In the genomic region with DNA sequence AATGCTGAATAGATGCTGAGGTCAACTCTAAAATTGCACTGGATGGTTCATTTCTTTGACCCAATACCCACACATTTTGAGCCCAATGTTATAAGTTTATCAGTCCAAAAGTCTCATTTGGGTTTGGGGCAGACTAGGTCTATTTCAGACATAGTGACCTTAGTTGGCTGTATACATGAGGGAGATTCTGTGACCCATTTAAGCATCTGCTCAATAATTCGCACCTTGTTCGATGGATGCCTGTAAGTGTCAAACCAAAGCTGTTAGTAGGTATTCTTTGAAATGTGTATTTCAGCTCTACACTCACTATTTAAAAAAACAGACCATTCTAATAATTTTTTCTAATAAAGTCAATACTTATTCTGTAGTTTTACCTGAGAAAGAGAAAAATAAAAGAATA, we compare ENCODE assay signal across 18 mouse cellular contexts.
DNase-seq lines count a peak whose midpoint lies in the region; ATAC-seq and TF ChIP-seq lines count a peak whose summit lies in the region.
"Had no signal": no experiment of that assay in that cellular context is flagged by ENCODE, and none has a peak within 500 bp of the region (broad histone marks: within the 10 kb centered on the region; RNA-seq: fewer than 3 reads in every experiment).

No protein-coding gene starts in this region.

- H3K27ac ChIP-seq in heart, embryonic 14.5 days (replicated peaks in 1 of 2; ENCODE audit: control insufficient read depth in 1 of 2, insufficient read depth in 1 of 2, low read depth in 2 of 2, low read length in 2 of 2), result no peak overlapping the region
- H3K27ac ChIP-seq in heart, embryonic 10.5 days, result no peak overlapping the region
- peak overlapping the region; percentile 9; the same call in 1 of the 2 replicates for H3K27ac ChIP-seq in heart, postnatal 0 days (ENCODE audit: low read depth)
- H3K27ac ChIP-seq in heart, embryonic 11.5 days (ENCODE audit: low read depth, low read length), result no peak overlapping the region
- H3K27ac ChIP-seq: embryonic facial prominence, embryonic 10.5 days; embryonic facial prominence, embryonic 12.5 days; forebrain, embryonic 13.5 days; forebrain, embryonic 15.5 days had no signal

- H3K9ac ChIP-seq in heart, embryonic 14.5 days (ENCODE audit: low read length), result no peak overlapping the region
- H3K9ac ChIP-seq in heart, postnatal 0 days (replicated peaks; ENCODE audit: low read depth, low read length), result no peak overlapping the region
- no peak overlapping the region for H3K9ac ChIP-seq in heart, embryonic 11.5 days (ENCODE audit: low read depth, low read length)
- H3K9ac ChIP-seq: embryonic facial prominence, embryonic 12.5 days; forebrain, embryonic 13.5 days; forebrain, embryonic 15.5 days; forebrain, postnatal 0 days had no signal

- H3K9me3 ChIP-seq in heart, embryonic 14.5 days (ENCODE audit: control insufficient read depth, low read length), result no peaks in the 10 kb centered on the region
- H3K9me3 ChIP-seq in heart, embryonic 10.5 days, result no peaks in the 10 kb centered on the region
- no peaks in the 10 kb centered on the region for H3K9me3 ChIP-seq in heart, postnatal 0 days (replicated peaks; ENCODE audit: control insufficient read depth, low read length)
- no peaks in the 10 kb centered on the region for H3K9me3 ChIP-seq in heart, embryonic 11.5 days (replicated peaks; ENCODE audit: control insufficient read depth, low read length)
- H3K9me3 ChIP-seq: embryonic facial prominence, embryonic 10.5 days; embryonic facial prominence, embryonic 12.5 days; forebrain, embryonic 13.5 days; forebrain, embryonic 15.5 days had no signal

- H3K4me1 ChIP-seq in heart, embryonic 14.5 days (ENCODE audit: control insufficient read depth in 2 of 2, insufficient read depth in 2 of 2, low read length in 2 of 2), result peaks cover 4 to 18% of the 10 kb centered on the region in 2 experiments; a peak in 3 of 4 replicates
- H3K4me1 ChIP-seq in heart, embryonic 10.5 days, result 0 out of 2 replicates have a peak, but pooled peaks cover 4% of the 10 kb centered on the region
- peaks cover 16% of the 10 kb centered on the region for H3K4me1 ChIP-seq in heart, postnatal 0 days (ENCODE audit: control insufficient read depth, insufficient read depth)
- H3K4me1 ChIP-seq in heart, embryonic 11.5 days (ENCODE audit: control insufficient read depth, insufficient read depth, low read length), result no peaks in the 10 kb centered on the region
- H3K4me1 ChIP-seq: embryonic facial prominence, embryonic 12.5 days had no signal

- H3K36me3 ChIP-seq in heart, embryonic 14.5 days (ENCODE audit: control insufficient read depth, insufficient read depth, low read length), result no peaks in the 10 kb centered on the region
- no peaks in the 10 kb centered on the region for H3K36me3 ChIP-seq in heart, embryonic 10.5 days
- H3K36me3 ChIP-seq in heart, postnatal 0 days (replicated peaks; ENCODE audit: control insufficient read depth, insufficient read depth, low read length), result no peaks in the 10 kb centered on the region
- no peaks in the 10 kb centered on the region for H3K36me3 ChIP-seq in heart, embryonic 11.5 days (ENCODE audit: control insufficient read depth, insufficient read depth, low read length)
- H3K36me3 ChIP-seq: embryonic facial prominence, embryonic 10.5 days; embryonic facial prominence, embryonic 12.5 days; forebrain, embryonic 15.5 days had no signal

- H3K4me3 ChIP-seq in heart, embryonic 14.5 days (ENCODE audit: control insufficient read depth in 1 of 2, insufficient read depth in 1 of 2, low read depth in 1 of 2, low read length in 2 of 2), result no peak overlapping the region
- H3K4me3 ChIP-seq in heart, embryonic 10.5 days, result no peak overlapping the region
- H3K4me3 ChIP-seq in heart, postnatal 0 days (ENCODE audit: low read depth, low read length), result no peak overlapping the region
- H3K4me3 ChIP-seq in heart, embryonic 11.5 days (ENCODE audit: low read depth, low read length), result no peak overlapping the region
- H3K4me3 ChIP-seq: embryonic facial prominence, embryonic 10.5 days; embryonic facial prominence, embryonic 12.5 days; forebrain, embryonic 13.5 days; forebrain, embryonic 15.5 days had no signal

- 0 out of 2 replicates have a peak overlapping the region, but pooled peaks have one; percentile 3 for H3K4me2 ChIP-seq in heart, embryonic 14.5 days (ENCODE audit: low read length)
- H3K4me2 ChIP-seq in heart, postnatal 0 days (ENCODE audit: low read depth, low read length), result no peak overlapping the region
- H3K4me2 ChIP-seq in heart, embryonic 11.5 days, result no peak overlapping the region
- H3K4me2 ChIP-seq: embryonic facial prominence, embryonic 12.5 days; forebrain, embryonic 13.5 days; forebrain, embryonic 15.5 days had no signal

- no peak for TF ChIP-seq EP300 in heart, postnatal 0 days (IDR thresholded peaks at IDR 0.05; ENCODE audit: low read depth)

- WGBS in heart, embryonic 14.5 days, result 99% methylated on average over 2 of the region's 2 CpGs
- 92% methylated on average over 2 of the region's 2 CpGs for WGBS in heart, embryonic 10.5 days
- 88% methylated on average over 2 of the region's 2 CpGs for WGBS in heart, postnatal 0 days
- WGBS in heart, embryonic 11.5 days (ENCODE audit: insufficient replicate concordance), result 88% methylated on average over 2 of the region's 2 CpGs

- no peak for TF ChIP-seq CTCF in heart, postnatal 0 days (IDR thresholded peaks at IDR 0.05; ENCODE audit: low read depth)

- no peaks in the 10 kb centered on the region for H3K27me3 ChIP-seq in heart, embryonic 14.5 days (ENCODE audit: control insufficient read depth, insufficient read depth, low read length)
- H3K27me3 ChIP-seq in heart, embryonic 10.5 days (ENCODE audit: insufficient read depth, poor library complexity, severe bottlenecking), result no peaks in the 10 kb centered on the region
- H3K27me3 ChIP-seq in heart, postnatal 0 days (ENCODE audit: control insufficient read depth, insufficient read depth, low read length), result no peaks in the 10 kb centered on the region
- no peaks in the 10 kb centered on the region for H3K27me3 ChIP-seq in heart, embryonic 11.5 days (ENCODE audit: control insufficient read depth, insufficient read depth, low read length)
- H3K27me3 ChIP-seq: embryonic facial prominence, embryonic 12.5 days; forebrain, embryonic 13.5 days; forebrain, embryonic 15.5 days had no signal

- ATAC-seq in heart, embryonic 14.5 days (ENCODE audit: insufficient number of reproducible peaks, insufficient read depth, low FRiP score, low read depth), result no peak
- ATAC-seq in heart, postnatal 0 days (ENCODE audit: insufficient read depth, low read depth), result no peak
- ATAC-seq in heart, embryonic 11.5 days (replicated peaks; ENCODE audit: insufficient number of reproducible peaks, low FRiP score, low TSS enrichment), result no peak
- ATAC-seq: forebrain, embryonic 13.5 days; forebrain, embryonic 15.5 days; forebrain, postnatal 0 days had no signal

- peak; percentile 55 for DNase-seq in cerebellum, adult 9-10 months
- no peak for DNase-seq in cerebellum, postnatal 4 days (ENCODE audit: low spot score in 2 of 2)
- DNase-seq in heart, embryonic 10.5 days (ENCODE audit: low spot score), result no peak
- no peak for DNase-seq in heart, postnatal 0 days (ENCODE audit: low spot score)
- DNase-seq in brain, adult 2 months (ENCODE audit: low read depth, low spot score), result peak; percentile 67
- DNase-seq in lung, postnatal 25 days (ENCODE audit: low spot score), result no peak
- DNase-seq: adrenal gland, adult 2 months; adrenal gland, postnatal 25 days; cerebellum, adult 11 months; cerebellum, adult 8-10 months; cerebellum, postnatal 36 days; forebrain, postnatal 0 days had no signal

Comparison
In these comparisons a context has a peak if more than half of its experiments do, and no peak if none do; other contexts are left out.
1. DNase-seq: peak in cerebellum, adult 9-10 months (single experiment) and brain, adult 2 months (single experiment); none in cerebellum, postnatal 4 days (0 of 2), heart, embryonic 10.5 days (single experiment), heart, postnatal 0 days (single experiment) and lung, postnatal 25 days (single experiment).